Mouse (Mus musculus) stomach, postnatal 0 days (tissue): ENCODE data around the gene Oaf. TPM values are rescaled to one million over a fixed set of nuclear protein-coding genes. Genes with fewer than 3 reads are reported as not detected.
A peak's percentile ranks its signal among the peaks of the same experiment; 100 is the strongest.

Experiments
- ATAC-seq: fragments of 200-750 bp; cut with Nextera tagmentation; 2 replicates; pipeline ENCODE4 v1.8.0; 2017; ENCODE audit not compliant: low FRiP score, low TSS enrichment
- DNase-seq: peaks from one replicate; pipeline ENCODE4 v3.0.0-alpha.2; 2016; ENCODE audit warnings: low spot score
- H3K27ac ChIP-seq: fragments of 300-500 bp; sonication (generic); replicated peaks from 2 replicates; pipeline ENCODE4 v1.5.1; 2014; ENCODE audit warnings: mild to moderate bottlenecking, control low read depth
- H3K27me3 ChIP-seq: fragments of 300-500 bp; sonication (generic); 2 replicates; pipeline ENCODE4 v1.6.1; 2014; ENCODE audit warnings: low read length; ENCODE audit not compliant: control insufficient read depth, insufficient read depth
- H3K36me3 ChIP-seq: fragments of 300-500 bp; sonication (generic); 2 replicates; pipeline ENCODE4 v1.6.1; 2014; ENCODE audit warnings: low read length, mixed read lengths; ENCODE audit not compliant: control insufficient read depth, insufficient read depth
- H3K4me1 ChIP-seq: fragments of 300-500 bp; sonication (generic); replicated peaks from 2 replicates; pipeline ENCODE4 v1.6.1; 2014; ENCODE audit warnings: antibody characterized with exemption; ENCODE audit not compliant: control insufficient read depth, insufficient read depth
- H3K4me2 ChIP-seq: fragments of 300-500 bp; sonication (generic); replicated peaks from 2 replicates; pipeline ENCODE4 v1.6.1; 2014; ENCODE audit warnings: low read depth, mild to moderate bottlenecking, control low read depth, moderate library complexity
- H3K4me3 ChIP-seq: fragments of 300-500 bp; sonication (generic); 2 replicates; pipeline ENCODE4 v1.5.1; 2014; ENCODE audit warnings: low read depth, low read length, control low read depth
- H3K9ac ChIP-seq: fragments of 300-500 bp; sonication (generic); 2 replicates; pipeline ENCODE4 v1.6.1; 2014; ENCODE audit warnings: mild to moderate bottlenecking, low read length, control low read depth, mixed read lengths
- H3K9me3 ChIP-seq: fragments of 300-500 bp; sonication (generic); 2 replicates; pipeline ENCODE4 v1.6.1; 2016; ENCODE audit warnings: low read length; ENCODE audit not compliant: control insufficient read depth
- CTCF ChIP-seq: IDR thresholded peaks from 2 replicates; pipeline ENCODE4 v1.5.1; 2016; ENCODE audit warnings: antibody characterized with exemption, low read depth, mild to moderate bottlenecking, moderate library complexity
- EP300 ChIP-seq: optimal IDR thresholded peaks from 2 replicates; pipeline ENCODE3; 2016; ENCODE audit warnings: antibody characterized with exemption
- WGBS: fragments of 180-500 bp; shearing (Covaris S2); extraction: QIAGEN DNeasy Blood & Tissue Kit; methylation state at CpG from one replicate; pipeline ENCODE4 v1.1.7; 2014; 5-methylcytosine and 5-hydroxymethylcytosine counted together
- polyA plus RNA-seq: library from polyadenylated mRNA; unstranded; fragments of >200 nt; fragmentation: Nextera tagmentation; extraction: Ambion mirVana; gene quantifications from 2 replicates; pipeline ENCODE4 v1.2.1, GENCODE M21; 2015

Gene Oaf
- polyA plus RNA-seq, 1 experiment from 2014 or later = 31.9 TPM

GRCm38 (mm10) chr9:43227626-43228025, 12.1 kb downstream of the Oaf start:
- 77% methylated on average over 8 of the region's 8 CpGs for whole genome bisulfite sequencing
- H3K9me3 ChIP-seq = no peaks in the 10 kb centered on the region
- H3K9ac ChIP-seq = no peak overlapping the region
- H3K36me3 ChIP-seq = no peaks in the 10 kb centered on the region; the same call in 1 of the 2 replicates
- H3K4me1 ChIP-seq = peaks cover 16% of the 10 kb centered on the region; the same call in 1 of the 2 replicates
- TF ChIP-seq CTCF = no peak
- no peak for TF ChIP-seq EP300
- H3K27me3 ChIP-seq = no peaks in the 10 kb centered on the region
- H3K4me3 ChIP-seq = no peak overlapping the region
- DNase-seq (no peak), ATAC-seq (peak; percentile 5; the same call in 1 of the 2 replicates)
- no peak overlapping the region for H3K4me2 ChIP-seq
- no peak overlapping the region for H3K27ac ChIP-seq

- H3K4me2 ChIP-seq = no peak overlapping the region
- peaks cover 8% of the 10 kb centered on the region; the same call in 1 of the 2 replicates for H3K4me1 ChIP-seq
- 53% methylated on average over 9 of the region's 9 CpGs for WGBS
- ATAC-seq = peak; percentile 70
- no peaks in the 10 kb centered on the region; the same call in 1 of the 2 replicates for H3K36me3 ChIP-seq
- no peaks in the 10 kb centered on the region for H3K9me3 ChIP-seq
- no peak for TF ChIP-seq EP300
- no peak for TF ChIP-seq CTCF
- peak overlapping the region; percentile 31; the same call in 1 of the 2 replicates for H3K27ac ChIP-seq
- H3K4me3 ChIP-seq = no peak overlapping the region
- peak; percentile 70 for DNase-seq
- no peaks in the 10 kb centered on the region for H3K27me3 ChIP-seq
- H3K9ac ChIP-seq = no peak overlapping the region
These were observed 13.0 kb downstream of the Oaf start for GRCm38 (mm10) chr9:43226573-43227160.

GRCm38 (mm10) chr9:43225481-43225880, 14.2 kb downstream of the Oaf start:
- peaks cover 6% of the 10 kb centered on the region; the same call in 1 of the 2 replicates for H3K4me1 ChIP-seq
- H3K9me3 ChIP-seq = no peaks in the 10 kb centered on the region
- no peak for DNase-seq
- H3K36me3 ChIP-seq = peaks cover 3% of the 10 kb centered on the region
- no peaks in the 10 kb centered on the region for H3K27me3 ChIP-seq
- no peak for ATAC-seq
- no peak for TF ChIP-seq EP300
- TF ChIP-seq CTCF = no peak
- no peak overlapping the region for H3K9ac ChIP-seq
- peak overlapping the region; percentile 40; the same call in 1 of the 2 replicates for H3K27ac ChIP-seq
- H3K4me3 ChIP-seq = no peak overlapping the region
- H3K4me2 ChIP-seq = no peak overlapping the region
- 30% methylated on average over 2 of the region's 2 CpGs for WGBS

GRCm38 (mm10) chr9:43224771-43225355, 14.8 kb downstream of the Oaf start:
- Histone ChIP-seq H3K27ac (peak overlapping the region; percentile 40; the same call in 1 of the 2 replicates), H3K36me3 (peaks cover 4% of the 10 kb centered on the region), H3K4me1 (peaks cover 6% of the 10 kb centered on the region; the same call in 1 of the 2 replicates), H3K27me3 (no peaks in the 10 kb centered on the region), H3K9ac (no peak overlapping the region), H3K4me3 (no peak overlapping the region), H3K9me3 (no peaks in the 10 kb centered on the region), H3K4me2 (no peak overlapping the region)
- 37% methylated on average over 10 of the region's 11 CpGs for WGBS
- no peak for TF ChIP-seq EP300
- no peak for ATAC-seq
- no peak for DNase-seq

- Histone ChIP-seq H3K36me3 (peaks cover 4% of the 10 kb centered on the region), H3K4me1 (0 out of 2 replicates have a peak, but pooled peaks cover 3% of the 10 kb centered on the region), H3K9ac (no peak overlapping the region), H3K27me3 (no peaks in the 10 kb centered on the region), H3K4me2 (no peak overlapping the region), H3K4me3 (no peak overlapping the region), H3K27ac (0 out of 2 replicates have a peak overlapping the region, but pooled peaks have one; percentile 49), H3K9me3 (no peaks in the 10 kb centered on the region)
- TF ChIP-seq EP300 (no peak), CTCF (peak; percentile 57)
- no peak for DNase-seq
- no peak for ATAC-seq
- 68% methylated on average over 8 of the region's 8 CpGs for WGBS
These were observed 17.3 kb downstream of the Oaf start for GRCm38 (mm10) chr9:43222429-43222715.
